Mouse (Mus musculus) megakaryocyte, adult 5-6 weeks (primary cell): ENCODE results near the gene Mterf2. TPM values are rescaled to one million over a fixed set of nuclear protein-coding genes. Genes with fewer than 3 reads are reported as not detected.

Experiments
- ATAC-seq: 2 replicates; pipeline ENCODE4 v1.8.0; 2016; ENCODE audit warnings: mild to moderate bottlenecking, inconsistent platforms; ENCODE audit not compliant: poor library complexity, severe bottlenecking
- total RNA-seq, 2 experiments: library from RNA; stranded (forward) in 1 of 2; stranded (reverse) in 1 of 2; fragments of 153-499, 151-499 nt in 1 of 2; fragments of 221-1000, 200-1000 nt in 1 of 2; gene quantifications; 2 replicates each; pipeline versions ENCODE4 v1.2.3 to v1.2.4; 2015 to 2017

Mterf2 gene
- total RNA-seq (2015) (2.4 and 3.9 TPM in 2 replicates), total RNA-seq (2017) (1.9 and 2.2 TPM in 2 replicates)

DNA sequence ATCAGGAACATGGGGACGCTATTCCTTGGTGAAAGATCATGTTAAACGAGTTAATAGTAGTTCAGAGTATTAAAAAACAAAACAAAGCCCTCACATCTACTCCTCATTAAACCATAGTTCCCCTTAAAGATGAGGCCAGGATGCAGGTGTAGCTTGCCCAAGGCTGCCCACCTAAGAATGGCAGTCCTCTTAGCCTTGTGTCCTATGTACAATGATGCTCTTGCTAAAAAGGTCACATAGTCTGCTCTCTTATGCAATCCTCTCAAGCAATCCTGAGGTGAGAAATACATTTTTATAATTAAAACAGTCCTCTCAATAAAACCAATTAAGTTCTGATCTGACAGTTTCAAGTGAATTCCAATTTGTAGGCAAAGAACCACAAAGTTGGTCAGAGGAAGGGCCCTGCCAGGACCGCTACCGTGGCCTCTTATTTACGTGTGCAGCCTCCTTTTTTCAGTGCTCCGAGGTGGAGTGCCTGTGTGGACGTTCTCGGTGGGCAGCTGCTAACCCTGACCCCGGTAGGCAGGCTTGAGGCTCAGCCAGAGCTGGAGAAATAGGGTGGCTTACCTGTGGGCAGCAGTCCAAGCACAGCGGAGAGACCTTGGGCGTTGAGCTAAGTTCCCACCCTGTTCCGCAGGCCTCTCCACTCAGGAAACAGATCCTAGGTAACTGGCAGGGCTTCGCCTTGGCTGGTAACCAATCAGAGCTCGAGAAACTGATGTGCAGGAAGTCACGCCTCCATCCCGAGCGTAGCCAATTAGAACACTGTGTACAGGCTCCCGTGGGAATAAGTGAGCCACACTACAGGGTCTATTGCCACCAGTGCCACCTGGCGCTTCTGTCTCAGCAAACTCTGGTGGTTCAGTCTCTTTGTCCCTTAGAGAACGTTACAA lies at the start of gene Mterf2:
Mterf2 (minus strand) TSS at position 633 of the 893 bp plus-strand sequence.
- ATAC-seq = peak; percentile 95

DNA sequence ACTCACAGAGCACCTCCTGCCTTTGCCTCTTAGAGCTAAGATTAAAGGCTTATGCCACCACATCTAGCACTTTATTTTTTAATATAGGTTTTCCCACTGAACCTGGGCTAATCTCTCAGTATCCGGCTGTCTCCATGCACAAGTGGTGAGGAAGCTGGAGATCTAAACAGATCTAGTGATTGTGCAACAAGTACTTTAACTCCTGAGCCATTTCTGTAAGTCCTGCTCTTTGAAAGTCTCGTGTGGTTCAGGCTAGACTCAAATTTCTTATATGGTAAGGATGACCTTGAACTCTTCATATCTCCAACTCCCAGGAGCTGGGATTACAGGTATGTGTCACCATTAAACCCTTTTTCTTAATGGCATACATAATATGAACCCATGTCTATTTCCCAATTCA lies 48.8 kb upstream of the Mterf2 start:
- ATAC-seq = no peak

DNA sequence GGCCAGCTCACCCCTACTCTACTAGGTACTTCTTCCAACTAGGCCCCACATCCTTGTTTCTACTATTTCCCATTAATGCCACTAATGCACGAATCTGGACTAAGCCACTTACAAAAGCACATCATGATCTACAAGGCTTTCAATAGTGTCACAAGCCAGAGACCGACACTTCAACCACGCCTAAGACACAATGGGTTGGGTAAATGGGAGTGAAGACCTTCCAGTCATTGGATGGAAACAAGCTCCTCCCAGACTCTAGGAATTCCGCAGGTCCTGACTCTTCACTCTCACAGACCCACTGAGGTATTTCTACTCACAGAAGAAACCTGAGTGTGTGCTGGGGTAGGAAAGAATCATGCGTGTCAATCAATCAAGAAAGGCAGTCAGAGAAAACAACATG lies 37.5 kb upstream of the Mterf2 start:
- no peak for ATAC-seq

DNA sequence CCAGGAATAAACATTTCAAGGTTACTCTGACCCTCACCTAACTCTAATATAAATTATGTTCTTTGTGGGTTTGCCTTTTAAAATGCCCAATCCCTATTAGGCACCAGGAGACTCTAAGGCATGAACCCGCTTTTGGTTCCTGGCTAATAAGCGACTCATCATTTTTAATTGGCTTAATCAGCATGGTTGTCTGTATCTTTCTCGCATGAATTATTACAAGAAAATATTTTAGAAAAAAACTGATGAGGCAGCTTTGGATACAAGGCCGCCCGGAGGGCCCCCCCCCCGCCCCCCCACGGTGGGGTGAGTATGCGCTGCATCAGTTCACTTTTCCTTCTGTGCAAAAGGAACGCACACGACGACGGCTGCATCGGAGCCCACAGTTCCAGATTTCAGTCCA lies 37.0 kb upstream of the Mterf2 start:
- no peak for ATAC-seq

DNA sequence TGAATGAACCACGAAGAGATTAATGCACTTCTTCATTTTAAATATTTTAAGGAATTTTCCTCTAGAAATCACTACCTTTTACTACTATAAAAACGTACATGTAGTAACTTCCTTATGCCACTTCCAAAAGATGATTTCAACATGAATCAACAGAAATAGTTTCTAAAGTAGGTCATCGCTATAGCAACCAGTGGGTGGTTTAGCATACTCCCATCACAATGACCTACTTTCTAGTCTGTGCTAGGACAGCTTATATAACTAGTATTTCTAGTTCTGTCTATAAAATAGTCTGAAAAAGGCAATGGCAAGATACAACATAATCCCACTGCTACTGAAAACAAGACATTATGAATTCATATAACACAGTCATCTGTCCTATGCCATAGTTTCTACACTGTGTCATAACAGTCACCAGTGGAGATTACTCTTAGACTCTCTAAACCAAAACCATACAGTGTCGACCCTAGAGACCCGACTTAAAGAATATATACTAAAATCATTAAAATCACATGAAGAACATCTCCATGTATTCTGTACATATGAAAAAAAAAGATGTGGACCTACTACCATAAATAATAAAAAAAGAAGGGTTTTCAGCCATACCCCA lies 34.0 kb upstream of the Mterf2 start:
- ATAC-seq = peak; percentile 64

DNA sequence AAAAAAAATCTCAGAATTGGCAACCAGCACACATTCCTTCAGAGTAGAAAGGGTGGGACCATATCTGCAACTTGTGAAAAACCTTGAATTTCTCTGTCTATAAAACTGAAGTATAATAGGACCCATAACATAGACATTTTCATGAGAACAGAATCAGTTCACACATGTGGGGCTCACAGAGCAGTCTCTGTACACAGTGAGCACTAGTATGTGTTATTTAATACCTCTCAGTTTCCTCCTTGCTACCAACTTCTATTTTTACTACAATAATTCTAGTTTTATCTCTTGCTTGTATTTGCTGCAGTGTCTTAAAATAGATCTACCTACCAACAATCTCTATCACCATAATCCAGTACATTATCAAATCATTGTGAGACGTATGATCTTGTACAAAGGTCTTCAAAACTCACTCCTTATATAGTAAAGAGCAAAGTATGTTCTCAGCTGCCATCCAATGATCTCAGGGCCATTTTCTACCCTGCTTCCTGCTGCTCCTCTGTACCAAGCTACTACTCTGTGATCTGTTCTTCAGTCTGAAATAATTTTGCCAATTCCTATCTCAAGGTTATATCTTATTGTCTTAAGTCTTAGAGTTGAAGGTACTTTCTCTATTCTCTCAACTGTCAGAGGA lies 32.3 kb upstream of the Mterf2 start:
- no peak for ATAC-seq

DNA sequence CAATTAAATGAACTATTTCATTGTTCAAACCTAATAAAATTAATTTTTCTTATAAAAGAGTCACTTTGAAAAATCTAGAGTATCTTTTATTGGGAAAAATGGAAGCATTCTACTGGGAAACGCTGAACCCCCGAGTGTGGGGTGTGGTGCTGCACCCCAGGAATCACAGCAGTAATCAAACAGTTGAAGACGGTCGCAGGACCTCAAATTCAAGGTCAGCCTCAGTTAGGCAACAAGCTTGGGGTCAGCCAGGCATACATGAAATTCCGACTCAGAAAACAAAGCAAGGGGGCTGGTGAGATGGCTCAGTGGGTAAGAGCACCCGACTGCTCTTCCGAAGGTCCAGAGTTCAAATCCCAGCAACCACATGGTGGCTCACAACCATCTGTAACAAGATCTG lies 29.6 kb upstream of the Mterf2 start:
- ATAC-seq = no peak

DNA sequence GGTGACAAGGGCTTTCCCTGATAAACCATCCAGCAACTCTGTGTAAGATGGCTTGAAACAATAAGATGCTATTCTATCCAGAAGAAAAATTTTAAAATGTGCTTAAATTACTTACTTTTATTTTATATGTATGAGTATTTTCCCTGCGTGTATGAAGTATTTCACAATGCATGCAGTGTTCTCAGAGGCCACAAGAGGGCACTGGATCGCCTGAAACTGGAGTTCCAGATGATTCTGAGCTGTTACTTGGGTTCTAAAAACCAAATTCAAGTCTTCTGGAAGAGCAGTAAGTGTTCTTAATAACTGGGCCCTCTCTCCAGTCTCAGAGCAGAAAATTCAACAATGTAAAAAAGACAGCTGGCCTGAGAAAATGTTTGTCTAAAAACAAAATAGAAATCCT lies 26.4 kb upstream of the Mterf2 start:
- peak; percentile 86 for ATAC-seq

DNA sequence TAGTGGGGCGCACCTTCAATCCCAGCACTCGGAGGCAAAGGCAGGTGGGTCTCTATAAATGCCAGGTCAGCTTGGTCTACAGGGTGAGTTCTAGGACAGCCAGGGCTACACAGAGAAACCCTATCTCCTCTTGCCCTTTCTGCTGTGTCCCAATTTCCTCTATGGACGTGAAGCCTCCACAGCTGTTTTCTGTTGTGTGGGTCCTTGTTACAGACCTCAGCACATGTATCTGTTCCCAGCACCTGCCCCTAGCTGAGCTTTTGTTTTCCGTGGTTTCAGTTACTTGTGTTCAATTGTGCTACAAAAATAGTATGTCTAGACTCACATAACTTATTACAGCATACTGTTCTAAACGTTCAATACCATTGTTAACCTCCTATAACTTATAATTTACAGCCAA lies 21.4 kb upstream of the Mterf2 start:
- no peak for ATAC-seq

DNA sequence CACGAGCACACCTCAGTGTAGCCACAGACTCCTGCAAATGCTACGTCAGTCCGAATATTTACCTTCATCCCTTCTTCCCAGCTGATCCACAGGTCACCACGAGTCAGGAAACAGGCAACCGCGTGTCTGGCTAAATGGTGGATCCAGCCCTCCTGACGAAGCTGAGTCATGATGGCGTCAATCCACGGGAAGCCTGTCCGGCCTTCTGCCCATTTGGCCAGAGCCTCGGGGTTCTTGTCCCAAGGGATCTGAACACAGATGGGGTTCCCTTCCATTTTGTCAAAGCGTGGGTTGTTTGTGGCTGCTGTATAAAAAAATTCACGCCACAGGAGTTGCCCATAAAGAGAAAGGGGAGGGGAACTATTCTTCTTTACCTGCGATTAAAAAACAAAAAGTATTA lies 18.5 kb upstream of the Mterf2 start:
- no peak for ATAC-seq

DNA sequence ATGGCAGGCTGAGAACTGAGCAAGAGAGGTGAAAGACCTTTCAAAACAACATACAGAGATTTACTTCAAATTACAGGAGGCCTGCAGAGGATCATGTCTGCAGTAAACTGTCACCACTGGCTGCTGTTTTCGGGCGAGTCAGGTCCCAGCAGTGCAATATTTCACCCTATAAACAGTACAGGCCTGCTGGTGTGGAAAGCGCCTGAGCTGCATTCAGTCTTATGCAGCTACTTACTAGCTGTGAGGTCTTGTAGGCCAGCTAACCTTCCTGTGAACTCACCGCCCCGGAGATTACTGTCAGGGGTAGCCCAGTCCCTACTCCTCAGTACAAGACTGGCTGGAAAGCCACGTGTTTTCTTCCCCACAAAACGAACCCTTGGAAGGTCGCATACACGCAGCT lies 13.6 kb upstream of the Mterf2 start:
- no peak for ATAC-seq

DNA sequence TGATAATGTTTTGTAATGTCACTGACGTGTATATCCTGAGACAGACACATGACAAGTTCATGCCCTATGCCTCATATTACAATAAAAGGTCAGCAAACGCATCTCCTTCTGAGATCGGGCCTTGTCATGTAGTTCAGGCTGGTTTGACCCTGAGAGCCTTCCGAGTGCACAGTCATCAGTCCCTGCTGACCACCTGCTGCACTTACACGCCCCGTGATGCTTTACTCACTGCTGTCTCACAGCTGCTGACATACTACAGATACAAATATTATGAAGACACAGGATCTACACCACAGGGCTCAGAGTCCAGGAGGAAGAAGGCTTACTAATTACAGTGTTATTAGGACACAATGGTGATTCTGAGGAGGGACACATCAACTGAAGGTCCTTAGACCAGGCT lies 8.7 kb upstream of the Mterf2 start:
- no peak for ATAC-seq

DNA sequence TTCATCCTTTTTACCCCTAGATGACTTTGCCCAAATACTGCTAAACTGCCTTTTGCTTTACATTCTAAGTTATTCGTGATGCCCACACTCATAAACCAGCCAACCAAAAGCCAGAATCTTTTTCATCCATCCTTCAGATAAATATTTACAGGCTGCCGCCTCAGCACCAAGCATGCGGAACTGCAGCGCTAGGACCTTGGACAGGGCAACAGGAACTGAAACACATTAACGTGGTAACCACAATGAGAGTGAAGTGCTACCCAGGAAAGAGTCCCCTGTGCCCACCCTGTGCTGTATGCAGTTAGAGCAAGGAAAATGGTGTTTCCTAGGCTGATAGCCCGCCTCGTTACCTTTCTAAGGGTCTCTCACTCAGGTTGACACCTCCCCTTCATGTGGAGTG lies 626 bp upstream of the Mterf2 start:
- peak; percentile 74 for ATAC-seq

DNA sequence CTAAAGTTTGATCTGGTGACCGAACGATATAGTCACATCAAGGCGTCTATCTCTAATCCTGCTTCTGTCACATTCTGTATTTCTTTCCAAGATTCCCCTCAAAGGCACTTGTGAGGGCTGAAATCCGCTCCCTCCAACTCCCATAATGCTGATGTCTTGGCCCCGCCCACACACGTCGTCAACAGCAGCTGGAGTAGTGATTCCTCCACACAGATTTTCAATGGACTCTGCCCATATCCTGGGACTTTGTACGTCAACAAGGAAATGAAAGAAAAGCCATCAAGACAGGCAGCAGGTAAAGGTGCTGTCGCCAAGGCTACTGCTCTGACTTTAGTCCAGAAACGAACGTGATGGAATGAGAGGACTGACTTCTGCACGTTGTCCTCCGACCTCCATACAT lies 2.6 kb downstream of the Mterf2 start:
- no peak for ATAC-seq

DNA sequence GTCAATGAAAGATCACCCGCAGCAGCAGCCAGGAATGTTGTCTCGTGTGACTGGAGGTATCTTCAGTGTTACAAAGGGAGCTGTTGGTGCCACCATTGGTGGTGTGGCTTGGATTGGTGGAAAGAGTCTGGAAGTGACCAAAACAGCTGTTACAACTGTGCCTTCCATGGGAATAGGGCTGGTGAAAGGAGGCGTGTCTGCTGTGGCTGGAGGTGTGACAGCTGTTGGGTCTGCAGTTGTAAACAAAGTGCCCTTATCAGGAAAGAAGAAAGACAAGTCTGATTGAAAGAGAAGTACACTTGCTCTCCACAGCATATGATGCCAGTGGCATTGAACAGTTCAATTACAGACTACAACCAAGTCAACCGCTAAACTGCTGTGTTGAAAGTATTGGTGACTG lies 13.4 kb downstream of the Mterf2 start:
- ATAC-seq = no peak

DNA sequence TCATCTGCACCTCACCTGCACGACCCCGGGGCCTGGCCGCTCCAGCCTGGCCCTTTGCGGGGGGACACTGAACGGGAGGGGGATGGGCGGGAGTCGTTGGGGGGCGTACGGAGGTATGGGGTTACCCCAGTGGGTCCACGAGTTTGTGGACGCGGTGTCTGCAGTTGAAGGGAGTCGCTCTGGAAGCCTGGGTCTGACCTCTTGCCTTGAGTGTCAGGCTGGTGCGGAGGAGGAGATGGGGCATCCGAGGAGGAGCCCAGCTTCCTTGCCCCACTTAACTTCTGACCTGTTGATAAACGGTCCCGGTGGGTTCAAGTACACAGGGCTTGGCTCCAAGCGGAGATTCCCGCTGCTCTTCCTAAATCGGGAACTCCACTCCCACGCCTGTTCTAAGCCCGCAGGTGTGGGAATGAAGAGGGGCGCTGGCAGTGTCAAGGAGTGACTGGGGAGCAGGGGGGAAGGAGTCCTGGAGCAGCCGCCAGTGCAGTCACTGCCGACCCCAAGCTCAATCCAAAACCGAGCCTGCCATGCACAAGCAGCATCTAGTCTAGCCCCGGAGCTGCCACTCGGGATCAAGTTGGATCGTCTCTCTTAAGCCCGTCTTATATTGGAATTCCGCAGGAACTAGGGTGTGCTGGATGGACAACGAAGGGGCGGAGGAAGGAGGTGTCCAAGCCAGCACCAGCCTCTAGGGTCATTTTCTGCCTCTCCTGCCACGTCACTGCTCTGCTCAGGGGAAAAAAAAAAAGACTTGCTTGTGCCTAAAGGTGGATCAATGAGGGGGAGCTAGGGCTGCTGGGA lies 24.5 kb downstream of the Mterf2 start:
- ATAC-seq = peak; percentile 28

DNA sequence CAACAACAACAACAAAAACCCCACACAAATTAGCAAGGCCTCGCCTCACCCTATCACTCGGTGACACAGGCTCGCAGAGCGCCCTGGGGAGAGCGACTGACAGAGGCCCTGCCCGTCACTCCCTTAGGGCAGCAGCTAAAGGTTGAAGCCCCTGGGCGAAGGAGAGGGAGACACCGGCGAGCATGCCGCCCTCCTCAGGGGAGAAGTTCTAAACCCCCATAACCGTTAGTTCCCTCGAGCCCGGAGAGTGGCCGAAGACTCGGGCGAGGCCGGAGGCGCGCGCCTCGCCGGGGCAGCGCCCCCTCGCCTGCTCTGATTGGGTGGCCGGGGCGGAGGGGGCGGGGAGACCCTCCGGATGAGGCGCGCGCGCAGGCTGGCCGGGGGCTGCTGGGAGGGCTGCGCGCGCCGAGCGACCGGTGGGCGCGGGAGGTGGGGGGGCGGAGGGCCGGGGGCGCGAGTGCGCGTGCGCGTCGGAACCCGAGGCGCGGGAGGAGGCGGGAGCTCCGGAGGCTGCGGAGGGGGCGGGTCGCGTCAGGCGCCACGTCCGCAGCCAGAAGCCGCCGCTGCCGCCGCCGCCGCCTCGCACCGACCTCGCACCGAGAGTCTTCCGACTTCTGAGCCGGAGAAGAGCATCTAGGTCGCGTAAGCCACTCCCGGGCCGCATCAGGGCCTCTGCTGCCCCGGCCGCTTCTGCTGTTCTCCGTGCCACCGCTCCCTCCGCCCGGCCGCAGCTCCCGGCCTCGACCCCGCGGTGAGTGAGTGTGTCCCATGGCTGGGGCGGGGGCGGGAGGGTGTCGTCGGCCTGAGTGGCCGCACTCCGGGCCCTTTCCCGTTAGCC lies 25.4 kb downstream of the Mterf2 start, which contains the start of the genes Fhl4 and Tmem263:
Fhl4 (minus strand) TSS at position 249 of the 838 bp plus-strand sequence.
Tmem263 (plus strand) TSS at position 381 of the 838 bp plus-strand sequence.
- ATAC-seq = peak; percentile 81

DNA sequence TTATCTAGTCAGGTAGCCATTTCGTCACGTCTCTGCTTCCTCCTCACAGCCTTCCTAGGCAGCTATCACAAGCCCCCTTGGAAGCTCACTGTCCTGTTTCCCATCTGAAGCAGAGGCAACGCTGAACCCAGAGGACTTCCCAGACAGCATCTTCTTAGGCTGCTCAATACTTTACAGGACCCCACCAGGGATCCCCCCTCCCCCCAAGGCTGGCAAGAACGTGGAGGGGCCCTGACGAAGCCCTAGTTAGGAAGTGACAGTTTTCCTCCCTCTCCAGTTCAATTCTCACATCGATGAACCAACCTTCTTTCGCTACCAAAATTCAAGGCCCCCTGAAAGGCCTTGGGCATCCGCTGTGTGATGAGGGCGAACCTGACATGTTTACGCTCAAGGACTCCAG lies 26.0 kb downstream of the Mterf2 start:
- ATAC-seq = peak; percentile 16; the same call in 1 of the 2 replicates

DNA sequence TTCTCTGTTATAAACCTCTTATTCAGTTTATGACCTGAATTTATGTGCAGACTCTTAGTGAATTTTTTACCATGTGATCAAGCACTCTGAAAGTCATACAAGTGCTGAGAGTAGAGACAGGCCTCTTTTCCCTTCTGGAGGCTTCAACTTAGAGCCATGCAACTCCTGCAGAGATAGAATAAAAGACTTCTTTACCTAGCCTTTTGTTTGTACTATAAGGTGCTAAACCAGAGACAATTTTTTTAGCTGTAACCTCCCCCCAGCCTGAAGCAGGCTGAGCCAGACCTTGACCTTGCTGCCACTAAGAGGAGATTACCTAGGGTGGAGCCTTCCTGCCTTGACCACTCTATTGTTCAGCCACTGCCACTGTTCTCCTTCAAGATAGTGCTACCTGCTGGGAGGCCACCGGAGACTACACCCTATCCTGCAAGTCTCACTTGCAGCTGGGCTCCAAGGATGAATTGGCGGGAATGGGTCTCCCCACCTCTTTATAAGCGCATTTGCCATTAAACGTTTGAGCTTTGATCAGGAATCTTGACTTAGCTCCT lies 56.1 kb downstream of the Mterf2 start:
- ATAC-seq = no peak
